Mouse (Mus musculus) layer of hippocampus, postnatal 36 days (tissue): ENCODE data around the gene Dapp1. TPM values are rescaled to one million over a fixed set of nuclear protein-coding genes. Genes with fewer than 3 reads are reported as not detected.
"Not testable (repeated sequence)": the region's sequence is repeated elsewhere in the genome, so short reads cannot be mapped to it uniquely, and the experiment has no call there.

Experiments
- DNase-seq, 2 experiments: peaks; one replicate each; pipeline ENCODE4 v3.0.0; 2022
- total RNA-seq, 2 experiments: library from RNA; stranded (reverse); gene quantifications; 2 replicates each; pipeline ENCODE4 v1.2.3; 2021

Gene Dapp1
- total RNA-seq, 2 experiments from 2014 or later, result 4.4 to 7.0 TPM

DNA sequence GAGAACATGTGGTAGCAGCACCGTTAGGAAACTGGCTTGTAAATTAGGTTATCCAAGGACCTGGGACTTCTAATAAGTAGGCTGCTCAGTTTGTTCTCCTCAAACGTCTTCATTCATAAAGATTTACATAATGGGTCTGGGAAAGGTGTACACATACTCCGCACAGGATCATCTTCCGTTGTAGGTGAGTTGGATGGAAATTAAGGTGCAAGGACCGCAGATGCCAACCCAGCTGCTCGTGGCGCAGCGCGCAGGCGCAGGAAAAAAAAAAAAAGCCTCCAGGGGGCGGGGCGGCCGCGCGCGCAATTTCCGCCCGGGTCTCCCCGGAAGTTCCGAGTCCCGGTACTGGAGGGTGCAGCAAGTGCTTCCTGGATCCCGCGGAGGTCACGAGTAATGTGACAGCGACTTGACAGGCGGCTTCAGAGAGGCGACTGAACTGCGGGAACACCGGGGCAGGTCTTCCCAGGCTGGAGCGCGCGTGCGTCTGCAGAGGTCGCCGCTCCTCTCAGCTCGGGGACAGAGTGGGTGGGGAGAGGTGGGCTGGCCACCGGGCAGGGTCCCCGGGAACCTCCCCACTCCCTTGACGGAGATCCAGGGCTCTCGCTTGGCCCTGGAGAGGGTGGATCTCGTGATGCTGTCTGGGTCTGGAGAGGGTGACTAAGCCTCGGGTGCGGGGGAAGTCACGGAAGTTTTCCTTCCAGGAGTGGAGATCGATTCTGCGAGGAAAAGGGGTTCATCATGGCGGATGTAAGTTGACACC lies 63.0 kb downstream of the Dapp1 start, which contains the start of gene Lamtor3:
Lamtor3 (plus strand) TSS at position 335 of the 760 bp plus-strand sequence.
- DNase-seq, result peak; percentile 85 to 86

DNA sequence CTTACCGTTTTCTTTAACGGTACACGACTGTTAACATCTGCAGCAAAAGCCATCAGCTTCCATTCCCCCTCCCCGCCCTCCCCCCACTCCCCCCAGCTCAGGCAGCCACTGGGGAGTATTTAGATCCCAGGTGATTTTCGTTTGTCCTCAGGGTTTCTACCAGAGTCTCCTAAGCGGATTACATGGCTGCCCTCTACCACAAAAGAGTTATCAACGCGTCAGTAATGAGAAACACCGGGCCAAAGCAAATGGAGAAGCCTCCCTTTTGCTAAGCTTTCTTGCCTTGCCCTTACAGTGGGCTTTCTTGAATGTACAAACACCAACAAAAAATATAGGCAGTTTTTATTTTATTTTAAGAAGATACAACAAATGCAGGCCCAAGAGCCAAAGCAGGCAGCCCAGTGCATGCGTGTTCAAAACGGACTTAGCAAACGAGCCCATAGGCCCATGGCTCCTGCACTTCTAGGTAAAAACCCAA lies 63.6 kb downstream of the Dapp1 start:
- no peak for DNase-seq

DNA sequence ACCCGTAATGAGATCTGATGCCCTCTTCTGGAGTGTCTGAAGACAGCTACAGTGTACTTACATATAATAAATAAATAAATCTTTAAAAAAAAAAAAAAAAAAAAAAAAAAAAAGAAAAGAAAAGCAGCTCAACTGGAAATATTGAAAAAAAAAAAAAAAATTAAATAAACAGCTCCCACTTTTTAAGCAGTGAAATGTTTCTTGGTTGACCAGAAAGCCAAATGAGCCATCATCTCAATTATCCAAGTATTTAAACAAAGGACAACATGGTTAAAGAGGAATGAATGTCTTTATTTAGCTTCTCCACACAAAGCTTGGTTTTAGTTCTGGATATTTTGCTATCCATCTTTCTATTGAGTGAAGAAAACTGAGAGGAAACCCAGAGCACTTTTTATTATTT lies 66.8 kb downstream of the Dapp1 start:
- DNase-seq, result not testable (repeated sequence)

DNA sequence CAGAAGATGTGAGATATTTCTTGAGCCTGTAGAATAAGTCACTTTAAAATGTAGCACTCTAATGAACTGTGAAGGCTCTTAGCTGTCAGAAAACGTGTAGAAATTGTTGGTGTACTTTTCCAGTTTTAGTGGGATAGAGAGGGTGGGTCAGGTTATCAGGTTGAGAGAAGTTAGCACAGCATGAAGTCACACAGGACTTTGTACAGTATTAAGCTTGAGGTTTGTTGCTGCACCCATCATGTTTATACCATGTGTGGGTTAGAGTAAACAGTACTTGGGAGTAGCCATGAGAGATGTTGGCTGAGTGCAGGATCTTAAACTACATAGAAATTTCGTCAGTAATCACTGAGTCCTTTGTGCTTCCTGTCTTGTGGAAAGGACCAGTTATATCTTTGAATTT lies 68.3 kb downstream of the Dapp1 start:
- DNase-seq, result no peak

DNA sequence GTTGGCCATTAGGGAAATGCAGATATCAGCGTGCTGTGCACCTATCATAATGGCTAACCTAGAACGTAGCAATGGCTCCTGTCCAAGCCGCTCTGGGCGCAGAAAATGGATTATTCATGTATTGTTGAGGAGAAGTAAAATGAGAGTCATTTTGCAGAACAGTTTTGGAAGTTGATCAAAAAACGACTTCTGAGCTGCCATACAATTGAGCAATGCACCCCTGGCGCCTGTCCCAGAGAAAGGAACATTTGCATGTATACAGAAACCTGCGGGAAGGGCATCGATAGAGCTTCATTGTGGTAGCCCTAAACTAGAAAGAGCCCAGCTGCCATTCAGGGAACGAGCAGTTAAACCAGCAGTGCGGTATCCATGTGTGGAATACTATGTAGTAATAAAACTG lies 81.2 kb downstream of the Dapp1 start:
- DNase-seq, result peak in 1 of 2 experiments; percentile 20

DNA sequence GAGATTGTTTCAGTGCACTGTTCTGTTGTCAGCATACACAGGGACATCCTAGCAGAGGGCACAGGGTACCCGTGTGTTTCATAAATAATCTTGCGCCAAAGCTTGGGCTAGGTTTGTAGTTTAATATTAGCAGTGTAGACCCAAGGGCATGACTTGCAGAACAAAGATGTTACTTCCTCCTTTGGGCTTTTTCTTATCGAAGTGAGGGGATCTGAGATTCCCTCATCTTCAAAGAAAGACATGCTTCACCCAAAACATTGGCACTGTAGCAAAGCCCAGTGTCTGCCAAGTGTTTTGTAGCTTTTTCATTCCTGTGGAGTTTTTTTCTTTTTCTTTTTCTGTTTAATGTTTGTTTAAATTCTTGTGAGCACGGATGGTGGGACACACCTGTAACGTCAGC lies 83.7 kb downstream of the Dapp1 start:
- DNase-seq, result no peak

DNA sequence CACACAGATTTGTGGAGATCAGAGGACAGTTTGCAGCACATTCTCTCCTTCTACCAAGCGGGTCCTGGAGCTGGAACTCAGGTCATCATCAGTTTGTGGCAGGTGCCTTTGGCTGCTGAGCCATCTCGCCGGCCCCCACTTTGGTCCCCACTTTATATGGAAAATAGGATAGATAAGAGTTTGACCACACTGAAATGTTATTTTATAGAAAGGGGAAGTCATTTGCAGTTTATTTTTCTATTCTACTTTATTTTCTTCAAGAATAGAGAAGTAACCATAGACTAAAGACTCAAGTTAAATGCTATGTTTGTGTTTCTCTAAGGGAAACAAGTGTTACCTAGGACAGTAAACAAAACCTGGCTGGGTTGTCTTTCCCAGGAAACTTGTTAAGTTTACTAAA lies 84.5 kb downstream of the Dapp1 start:
- DNase-seq, result no peak

DNA sequence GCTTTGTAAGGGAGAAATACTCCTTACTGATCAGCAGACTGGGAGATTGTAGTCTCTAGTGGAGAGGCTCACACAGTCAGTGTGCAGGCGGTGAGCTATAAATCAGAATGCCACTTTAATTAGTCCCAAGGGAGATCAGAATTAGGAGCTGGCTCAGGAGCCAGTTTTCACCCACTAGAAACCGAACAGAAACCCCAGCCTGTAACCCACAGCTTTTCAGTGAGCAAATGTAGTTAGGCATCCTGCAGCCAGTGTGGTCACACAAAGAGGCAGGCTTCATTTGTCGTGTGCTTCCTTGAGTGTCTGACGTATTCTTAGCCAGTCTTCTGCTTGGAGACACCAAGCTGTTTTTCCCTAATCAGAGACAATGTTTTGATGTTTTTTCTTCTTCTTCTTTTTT lies 85.0 kb downstream of the Dapp1 start:
- DNase-seq, result no peak

DNA sequence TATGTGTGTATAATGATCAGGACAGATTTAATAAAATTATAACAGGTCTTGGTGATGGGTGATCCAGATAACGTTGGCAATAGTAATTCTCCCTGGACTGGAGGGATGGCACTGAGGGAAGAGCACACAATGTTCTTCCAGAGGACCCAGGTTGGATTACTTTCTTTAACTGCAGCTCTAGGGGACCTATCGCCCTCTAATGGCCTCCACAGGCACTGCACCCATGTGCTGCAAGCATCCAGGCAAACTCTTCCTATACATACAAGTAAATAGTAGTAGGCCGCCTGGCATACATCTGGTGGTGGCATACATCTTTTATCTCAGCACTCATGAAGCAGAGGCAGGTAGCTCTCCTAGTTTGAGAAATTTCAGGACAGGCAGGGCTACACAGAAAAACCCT lies 86.1 kb downstream of the Dapp1 start:
- no peak for DNase-seq

DNA sequence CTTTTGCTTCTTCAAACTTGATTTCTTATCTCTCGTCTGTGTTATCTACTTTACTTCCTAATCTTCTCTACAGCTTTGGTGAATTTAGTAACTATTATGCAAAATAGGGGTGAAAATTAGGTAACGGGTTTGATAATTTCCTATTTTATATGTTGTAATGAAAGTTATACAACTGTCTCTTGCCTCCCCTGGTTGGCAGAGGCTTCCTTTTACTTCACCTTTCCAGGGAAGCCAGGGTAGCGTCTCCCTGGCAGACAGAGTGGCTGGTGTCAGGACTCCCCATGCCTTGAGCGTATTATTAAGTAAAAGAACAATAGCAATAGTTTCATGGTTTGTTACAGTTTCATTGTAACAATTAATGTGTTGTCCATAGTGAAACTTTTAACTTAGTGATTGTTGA lies 87.6 kb downstream of the Dapp1 start:
- no peak for DNase-seq

DNA sequence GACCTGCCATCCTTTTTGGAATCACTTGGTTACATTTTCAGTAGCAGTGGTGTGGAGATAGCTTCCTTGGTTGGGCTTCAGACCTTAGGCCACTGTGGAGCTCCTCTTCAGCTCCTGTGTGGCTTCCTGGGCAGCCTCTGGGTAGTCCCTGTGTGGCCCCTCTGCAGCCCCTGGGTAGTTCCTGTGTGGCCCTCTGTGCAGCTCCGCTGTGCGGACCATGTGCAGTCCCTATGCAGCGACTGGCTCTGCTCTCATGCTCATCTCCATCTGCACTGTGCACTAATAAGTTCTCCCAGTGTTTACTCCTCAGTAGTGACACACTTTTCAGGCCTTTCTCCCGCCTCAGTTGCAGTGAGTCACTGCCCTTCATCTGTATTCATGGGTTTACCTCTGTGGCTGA lies 89.2 kb downstream of the Dapp1 start:
- DNase-seq, result no peak

DNA sequence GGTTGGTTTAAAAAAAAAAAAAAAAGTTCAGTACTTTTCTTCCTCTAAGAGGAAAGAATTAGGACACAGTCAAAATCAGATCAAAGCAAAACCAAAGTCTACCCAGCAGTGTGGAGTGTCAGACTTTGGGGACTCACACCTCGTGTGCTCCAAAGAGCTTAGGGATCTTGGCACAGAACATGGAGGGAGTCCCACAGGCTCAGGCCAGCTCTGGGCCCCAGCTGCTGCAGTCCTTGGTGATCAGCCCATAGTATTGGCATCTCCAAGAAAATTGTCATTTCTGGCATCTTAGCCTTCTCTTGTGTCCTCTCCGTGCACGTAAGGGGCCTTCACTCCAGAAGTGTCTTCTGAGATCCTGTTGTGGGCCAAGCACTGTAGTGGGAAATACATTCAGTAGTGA lies 90.3 kb downstream of the Dapp1 start:
- no peak for DNase-seq

DNA sequence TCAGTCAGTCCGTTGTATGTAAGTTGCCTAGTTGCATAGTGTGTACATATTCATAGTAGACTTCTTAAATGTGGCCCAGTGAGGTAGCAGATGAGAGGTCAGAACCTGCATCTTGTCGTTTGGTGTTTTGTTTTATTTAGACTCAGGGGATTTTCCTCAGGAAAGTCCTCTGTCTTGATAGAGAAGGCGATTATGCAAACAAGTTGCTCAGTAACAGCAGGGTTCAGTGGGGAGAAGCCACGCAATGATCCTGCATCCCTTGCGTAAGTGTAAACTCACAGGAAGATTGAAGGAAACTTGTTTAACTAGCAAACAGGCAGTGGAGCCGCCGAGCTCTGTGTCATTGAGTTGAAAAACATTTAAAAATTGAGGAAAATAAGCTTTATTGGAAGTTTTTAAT lies 93.4 kb downstream of the Dapp1 start:
- DNase-seq, result no peak

DNA sequence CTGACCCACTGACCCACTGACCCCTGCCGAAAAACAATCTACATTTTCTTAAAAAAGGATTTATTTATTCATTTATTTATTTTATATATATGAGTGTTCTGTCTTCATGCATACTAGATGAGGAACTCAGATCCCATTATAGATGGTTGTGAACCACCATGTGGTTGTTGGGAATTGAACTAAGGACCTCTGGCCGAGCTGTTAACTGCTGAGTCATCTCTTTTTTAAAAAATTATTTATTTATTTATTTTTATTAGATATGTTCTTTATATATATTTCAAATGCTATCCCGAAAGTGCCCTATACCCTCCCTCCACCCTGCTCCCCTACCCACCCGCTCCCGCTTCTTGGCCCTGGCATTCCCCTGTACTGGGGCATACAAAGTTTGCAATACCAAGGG lies 100.3 kb downstream of the Dapp1 start:
- DNase-seq, result no peak

Other genes with a start within 250 kb of the Dapp1 start
- gene H2afz, start 117.1 kb downstream of the Dapp1 start, total RNA-seq, result 100 to 1,000 TPM; 135 to 151 TPM
- 10 to 100 TPM; 52.1 to 53.8 TPM for gene Dnajb14, start 113.9 kb downstream of the Dapp1 start, total RNA-seq
- 10 to 100 TPM; 64.8 to 65.3 TPM for gene Lamtor3, start 63.0 kb downstream of the Dapp1 start, total RNA-seq
- gene 1110002E22Rik, start 83.5 kb upstream of the Dapp1 start, total RNA-seq, result 1 to 10 TPM; 1.7 to 2.5 TPM
- gene Gm5105, start 85.8 kb upstream of the Dapp1 start, total RNA-seq, result under 1 TPM in 1 of 2 experiments, not detected in 1; 0.30 TPM
- gene Trmt10a, start 161.9 kb upstream of the Dapp1 start, total RNA-seq, result 1 to 10 TPM; 3.9 to 5.1 TPM
- gene Mttp, start 163.4 kb upstream of the Dapp1 start, total RNA-seq, result 1 to 10 TPM; 6.0 to 6.8 TPM
- not detected for gene 4930579F01Rik, start 212.3 kb upstream of the Dapp1 start, total RNA-seq
- gene Adh7, start 236.2 kb upstream of the Dapp1 start, total RNA-seq, result under 1 TPM in 1 of 2 experiments, not detected in 1; 0.10 TPM